Mouse (Mus musculus) skeletal muscle tissue, postnatal 0 days (tissue): Measurements from ENCODE around the gene Slfn9. TPM values are rescaled to one million over a fixed set of nuclear protein-coding genes. Genes with fewer than 3 reads are reported as not detected.

Experiments used
- microRNA-seq, 2 experiments: library from miRNA; unstranded; fragments of <30 nt; microRNA quantifications; one replicate each; pipeline ENCODE4; 2016
- polyA plus RNA-seq: library from polyadenylated mRNA; unstranded; fragments of >200 nt; fragmentation: Nextera tagmentation; extraction: Ambion mirVana; gene quantifications from 2 replicates; pipeline ENCODE4 v1.2.1, GENCODE M21; 2015

Gene Slfn9
- polyA plus RNA-seq: 2.9 and 3.7 TPM in 2 replicates

GRCm38 (mm10) chr11:82991469-82992166 lies at the start of gene Slfn9:
Gene Slfn9 (minus strand): TSS chr11:82991830.

GRCm38 (mm10) chr11:83020621-83021020 lies 29.0 kb upstream of the Slfn9 start, which contains the start of gene Slfn8:
Gene Slfn8 (minus strand): TSS chr11:83020810.

GRCm38 (mm10) chr11:82950736-82951481 lies 40.7 kb downstream of the Slfn9 start, which contains the start of gene Slfn5:
Gene Slfn5 (plus strand): TSS chr11:82951349.

Small RNA genes within 50 kb of the gene (microRNA-seq; reads per million reads assigned to microRNA genes)
- gene Gm27598: 0 reads per million in 2 experiments
- 0 reads per million in 2 experiments for gene Mir7679

Other genes with a start within 250 kb of the Slfn9 start
- gene Cct6b, start 227.5 kb downstream of the Slfn9 start, polyA plus RNA-seq: 0.26 and 0.28 TPM in 2 replicates
- 20.0 and 21.0 TPM in 2 replicates for gene Zfp830, start 227.5 kb downstream of the Slfn9 start, polyA plus RNA-seq
- 8.9 and 10.4 TPM in 2 replicates for gene Lig3, start 210.7 kb downstream of the Slfn9 start, polyA plus RNA-seq
- 3.3 and 4.0 TPM in 2 replicates for gene Rffl, start 120.6 kb downstream of the Slfn9 start, polyA plus RNA-seq
- 8.1 and 9.9 TPM in 2 replicates for gene Rad51d, start 101.2 kb downstream of the Slfn9 start, polyA plus RNA-seq
- gene Fndc8, start 99.7 kb downstream of the Slfn9 start, polyA plus RNA-seq: 0.42 and 0.44 TPM in 2 replicates
- 10.8 and 14.6 TPM in 2 replicates for gene Nle1, start 83.4 kb downstream of the Slfn9 start, polyA plus RNA-seq
- 105 and 118 TPM in 2 replicates for gene Unc45b, start 81.3 kb downstream of the Slfn9 start, polyA plus RNA-seq
- gene Slfn5, start 40.5 kb downstream of the Slfn9 start, polyA plus RNA-seq: 7.9 and 10.0 TPM in 2 replicates
- gene Slfn8, start 29.0 kb upstream of the Slfn9 start, polyA plus RNA-seq: 0.58 and 0.71 TPM in 2 replicates
- gene Slfn2, start 73.3 kb upstream of the Slfn9 start, polyA plus RNA-seq: 5.7 and 8.7 TPM in 2 replicates
- gene Slfn1, start 125.0 kb upstream of the Slfn9 start, polyA plus RNA-seq: 0.67 and 0.82 TPM in 2 replicates
- gene Slfn4, start 183.4 kb upstream of the Slfn9 start, polyA plus RNA-seq: 0.10 and 0.27 TPM in 2 replicates
- gene Slfn3, start 199.5 kb upstream of the Slfn9 start, polyA plus RNA-seq: 0.40 and 0.51 TPM in 2 replicates